Mouse (Mus musculus) E14TG2a.4 (cell line): Measurements from ENCODE around the gene Ano1.

Experiments
- CTCF ChIP-seq: conservative IDR thresholded peaks from 2 replicates; pipeline ENCODE4 v1.5.1; 2014; ENCODE audit warnings: low read length
- POU5F1 ChIP-seq: IDR thresholded peaks from 2 replicates; pipeline ENCODE4 v1.6.1; 2014; ENCODE audit warnings: low read length, borderline replicate concordance

GRCm38 (mm10) chr7:144793296-144793695 is 41.5 kb upstream of the Ano1 start:
- TF ChIP-seq CTCF (no peak), POU5F1 (no peak)
